Mouse (Mus musculus) spleen, adult 2 months (tissue): ENCODE results near the gene Gm49322.

Experiments
- CTCF ChIP-seq: fragments of 200-500 bp; IDR thresholded peaks from 2 replicates; pipeline ENCODE4 v1.5.1; 2011; ENCODE audit warnings: mild to moderate bottlenecking, inconsistent platforms; ENCODE audit not compliant: insufficient read depth, insufficient read length, insufficient replicate concordance; ENCODE audit errors: extremely low read depth
- POLR2A ChIP-seq: fragments of 200-500 bp; IDR thresholded peaks from 2 replicates; pipeline ENCODE4 v1.6.1; 2011; ENCODE audit warnings: low read depth, low read length, inconsistent platforms

DNA sequence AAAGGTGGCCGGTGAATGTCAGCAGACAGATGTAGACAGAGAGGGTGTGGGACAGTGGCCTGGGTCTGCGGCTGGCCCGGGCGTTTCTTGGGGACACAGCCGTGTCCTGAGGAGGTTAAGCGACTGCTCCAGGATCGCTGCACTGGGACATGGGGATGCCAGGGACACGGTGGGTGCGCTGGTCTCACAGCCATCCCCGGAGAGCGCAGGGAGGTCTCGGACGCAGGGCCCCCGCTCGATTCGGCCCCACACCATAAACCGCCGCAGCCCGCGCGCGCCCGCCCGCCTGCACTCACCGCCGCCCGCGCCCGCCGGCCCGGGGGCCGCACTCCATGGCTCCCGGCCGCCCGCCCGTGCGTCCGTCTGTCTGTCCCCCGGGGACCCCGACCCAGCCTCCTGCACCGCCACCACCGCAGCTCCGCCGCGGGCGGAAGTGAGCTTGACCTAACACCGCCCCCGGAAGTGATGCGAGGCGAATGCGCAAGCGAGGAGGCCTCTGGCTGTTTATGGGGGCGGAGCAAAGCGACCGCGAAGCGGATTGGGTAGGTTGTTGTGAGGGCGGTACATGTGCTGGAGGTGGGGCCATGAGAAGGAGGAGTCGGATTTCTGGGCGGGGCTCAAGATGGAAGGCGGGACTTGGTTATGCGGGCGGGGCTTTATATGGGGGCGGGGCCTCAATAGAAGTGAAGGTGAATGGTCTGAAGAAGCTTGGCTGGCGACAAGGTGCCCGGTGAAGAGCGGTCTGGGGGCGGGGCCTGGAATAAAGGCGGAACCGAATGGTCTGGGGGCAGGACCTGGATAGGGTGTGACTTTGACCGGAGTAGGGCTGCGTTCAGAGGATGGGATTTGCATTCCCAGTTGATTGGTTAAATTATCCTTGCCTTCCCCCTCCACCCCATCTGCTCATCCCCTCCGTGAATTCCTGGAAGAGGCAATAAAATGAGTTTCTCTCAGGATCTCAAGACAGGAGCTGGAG, 15.7 kb upstream of the Gm49322 start, which contains the start of gene Abhd17a:
- TF ChIP-seq POLR2A (peak; percentile 82), CTCF (no peak)
